Mouse (Mus musculus): Measurements from ENCODE around the gene Clstn1.
A peak's percentile ranks its signal among the peaks of the same experiment; 100 is the strongest.

The Clstn1 gene

DNA sequence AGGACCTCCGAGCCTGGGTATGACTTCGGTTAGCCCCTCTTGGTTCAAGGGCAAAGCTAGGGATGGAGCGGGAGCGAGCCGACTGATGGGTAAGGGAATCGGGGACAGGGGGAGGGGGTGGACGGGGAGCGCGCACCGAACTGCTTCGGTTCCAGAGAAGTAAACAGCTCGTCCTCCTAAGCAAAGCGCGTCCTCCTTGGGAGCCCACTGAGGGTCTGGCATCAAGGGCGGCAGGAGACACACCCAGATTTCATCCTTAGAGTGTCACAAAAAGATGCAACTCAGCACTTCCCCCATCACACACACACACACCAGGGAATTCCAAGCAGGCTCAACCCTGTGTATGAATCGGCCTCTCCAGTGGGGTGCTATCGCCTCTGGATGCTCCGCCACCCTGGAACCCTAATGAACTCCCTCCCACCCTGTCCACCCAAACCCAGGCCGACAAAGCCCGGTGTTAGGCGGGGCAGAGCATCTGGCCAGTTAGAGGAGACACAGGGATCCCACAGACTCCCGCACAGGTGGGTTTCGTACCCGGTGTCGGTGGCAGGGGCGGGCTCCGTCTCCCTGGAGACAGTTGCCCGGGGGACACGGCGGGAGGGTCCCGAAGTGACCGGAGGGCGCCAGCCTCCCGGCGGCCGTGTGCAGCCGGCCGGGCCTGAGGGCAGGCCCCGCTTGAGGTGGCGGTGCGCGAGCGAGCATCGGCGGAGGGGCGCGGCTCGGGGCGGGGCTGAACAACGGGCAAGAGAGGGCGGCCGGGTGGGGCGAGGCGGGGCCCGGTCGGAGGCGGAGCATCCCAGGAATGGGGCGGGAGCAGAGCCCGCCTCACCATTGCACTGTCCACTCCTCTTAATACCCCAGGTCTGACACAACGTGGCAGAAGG is 89.4 kb downstream of the Clstn1 start:
- DNase-seq (ENCODE audit: low spot score) = peak; percentile 82

DNA sequence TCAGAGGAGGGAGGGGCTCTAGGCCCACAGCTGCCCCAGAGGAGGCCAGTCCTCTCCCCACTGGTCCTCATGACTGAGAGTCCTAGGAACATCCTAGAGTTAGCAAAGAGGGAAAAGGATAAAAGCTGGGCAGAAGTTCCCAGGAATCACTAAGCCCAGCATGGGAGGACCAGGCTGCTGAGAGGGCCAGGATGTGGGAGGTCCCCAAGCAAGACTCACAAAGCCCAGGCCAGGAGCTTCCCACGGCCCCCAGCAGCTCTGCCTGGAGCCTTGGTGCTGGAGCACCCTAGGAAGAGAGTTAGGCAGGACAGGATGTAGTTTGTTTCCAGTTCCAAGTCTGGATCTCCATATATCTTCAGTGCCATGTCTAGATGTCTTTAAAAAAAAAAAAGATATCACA is 91.7 kb downstream of the Clstn1 start:
- no peak for DNase-seq (ENCODE audit: low spot score)

DNA sequence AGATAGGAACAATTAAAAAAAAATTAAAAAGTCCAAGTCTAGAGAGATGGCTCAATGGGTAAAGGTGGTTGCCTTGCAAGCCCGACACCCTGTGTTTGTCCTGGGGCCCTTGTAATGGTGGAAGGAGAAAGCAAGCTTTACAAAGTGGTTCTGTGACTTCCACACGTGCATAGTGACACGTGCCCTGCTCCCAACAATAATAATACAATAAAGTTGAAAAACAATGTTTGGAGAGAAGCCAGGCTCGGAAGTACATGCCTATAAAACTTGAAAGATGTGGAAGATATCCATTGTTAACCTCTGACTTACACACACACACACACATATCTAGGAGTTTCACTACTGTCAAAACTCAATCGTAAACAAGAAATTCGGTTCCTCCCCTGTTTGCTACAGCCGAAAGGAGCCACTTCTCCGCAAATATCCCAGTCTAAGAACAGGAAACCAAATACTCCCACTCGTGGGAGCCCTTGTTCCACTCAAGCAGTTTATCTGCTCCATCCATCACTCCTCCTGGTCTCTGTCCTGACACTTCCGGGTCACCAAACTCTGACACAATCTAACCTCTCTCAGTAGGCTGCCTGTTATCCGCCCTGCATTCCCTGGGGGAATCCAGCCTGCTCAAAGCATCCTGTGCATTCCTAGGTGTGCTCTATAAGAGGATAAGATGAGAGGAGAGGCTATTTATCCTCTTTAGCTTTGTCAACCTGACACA is 92.9 kb downstream of the Clstn1 start:
- no peak for DNase-seq (ENCODE audit: low spot score)

DNA sequence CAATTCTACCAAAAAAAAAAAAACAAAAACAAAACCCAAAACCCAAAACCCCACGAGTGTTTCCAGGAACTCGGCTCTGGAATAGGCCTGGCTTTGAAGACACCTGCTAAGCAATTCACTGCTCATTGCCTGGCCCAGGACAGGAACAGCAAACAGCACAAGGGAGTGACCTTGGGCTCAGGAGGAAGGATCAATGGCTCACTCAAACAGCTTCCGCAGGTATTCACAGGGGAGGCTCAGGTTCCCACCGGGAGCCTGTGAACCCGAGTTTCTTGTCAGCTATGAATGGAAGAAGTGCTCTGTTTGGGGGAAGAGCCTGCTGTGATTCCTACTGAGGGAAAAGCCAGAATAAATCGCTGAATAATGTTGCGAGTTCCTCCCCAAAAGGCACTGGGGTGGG is 97.6 kb downstream of the Clstn1 start:
- DNase-seq (ENCODE audit: low spot score) = no peak

DNA sequence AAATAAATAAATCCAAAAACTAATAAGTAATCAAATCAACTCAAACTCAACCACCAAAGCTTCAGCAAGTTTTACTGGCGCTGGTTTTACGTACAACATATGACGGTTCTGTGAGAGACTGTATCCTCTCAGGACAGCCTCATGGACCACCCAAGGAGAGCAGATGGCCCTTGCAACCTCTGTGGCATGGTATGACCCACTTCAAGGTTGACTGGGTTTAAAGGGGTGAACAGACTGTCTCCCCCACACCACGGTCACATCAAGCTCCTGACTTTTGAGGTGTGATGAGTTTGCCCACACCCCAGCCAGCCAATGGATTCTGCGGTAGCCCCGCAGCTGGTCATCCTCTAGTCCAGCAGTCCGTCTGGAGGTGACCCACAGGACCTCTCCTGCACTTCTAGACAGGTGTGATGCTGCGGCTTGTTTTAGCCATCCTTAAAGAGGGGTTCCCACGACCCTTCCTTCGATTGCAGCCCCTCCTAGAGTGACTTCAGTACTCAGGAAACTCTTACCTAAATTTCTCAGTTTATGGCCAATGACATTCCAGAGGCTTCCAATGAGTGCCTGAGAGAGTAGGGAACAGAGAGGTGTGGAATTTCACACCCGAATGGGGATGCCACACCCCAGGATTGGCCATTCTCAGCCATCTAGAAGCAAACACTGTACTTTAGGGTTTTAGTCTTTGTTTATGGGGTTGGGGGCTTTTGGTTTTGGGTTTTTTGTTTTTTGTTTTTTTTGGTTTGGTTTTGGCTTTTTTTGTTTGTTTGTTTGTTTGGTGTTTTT is 98.8 kb downstream of the Clstn1 start:
- DNase-seq (ENCODE audit: low spot score) = no peak

DNA sequence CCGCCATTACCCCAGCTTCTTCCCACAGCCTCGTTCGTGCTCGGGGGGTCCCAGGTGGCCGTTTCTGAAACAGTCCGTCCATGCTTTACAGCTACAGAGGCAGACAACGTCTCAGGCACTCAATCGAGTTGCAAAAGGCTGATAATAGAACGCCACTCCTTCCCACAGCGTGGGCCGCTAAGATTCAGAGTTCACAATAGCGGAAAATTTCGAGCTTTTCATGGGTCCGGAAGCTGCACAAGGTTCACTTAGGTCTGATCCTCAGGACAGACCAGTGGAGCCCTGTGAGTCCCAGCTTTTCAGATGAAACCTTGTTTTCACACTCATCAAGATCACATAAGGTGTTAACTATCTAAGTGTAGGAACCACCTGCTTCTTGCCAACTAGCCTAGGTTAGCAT is 102.6 kb downstream of the Clstn1 start:
- DNase-seq (ENCODE audit: low spot score) = no peak

DNA sequence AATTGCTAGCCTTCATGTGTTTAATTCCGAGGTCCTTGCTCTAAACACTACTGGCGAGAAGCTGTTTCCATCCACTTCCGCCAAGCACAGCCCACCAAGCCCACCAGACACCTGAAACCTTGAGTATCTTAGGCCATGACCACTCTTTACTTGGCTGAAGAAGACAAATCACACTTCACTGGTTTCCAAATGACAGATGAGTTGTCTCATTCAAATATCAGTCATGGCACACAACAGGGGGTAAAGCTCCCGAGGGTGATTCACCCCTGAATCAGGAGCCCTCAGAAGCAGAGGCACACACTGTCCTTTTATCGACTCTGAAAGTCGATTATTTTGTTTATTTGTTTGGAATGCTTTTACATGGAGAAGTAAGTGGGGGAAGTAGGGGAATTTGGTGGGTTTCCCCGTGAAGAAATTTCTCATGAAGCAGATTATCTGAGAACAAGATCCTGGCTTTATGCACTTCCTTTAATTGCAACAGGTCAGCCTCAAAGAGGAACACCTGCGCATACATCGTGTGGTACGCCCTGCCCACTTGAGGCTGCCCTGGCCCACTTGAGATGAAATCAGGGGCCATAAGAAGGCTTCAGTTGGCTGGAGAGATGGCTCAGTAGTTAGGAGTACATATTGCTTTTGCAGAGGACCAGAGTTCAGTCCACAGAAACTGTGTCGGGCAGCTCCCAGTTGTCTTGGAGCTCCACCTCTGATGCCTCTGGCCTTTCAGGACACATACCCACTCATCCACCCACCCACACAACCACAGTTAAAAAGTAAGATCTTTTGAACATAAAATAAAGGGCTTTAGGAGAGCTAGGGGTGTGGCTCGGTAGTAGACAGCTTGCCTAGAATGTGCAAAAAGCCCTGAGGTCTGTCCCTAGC is 103.8 kb downstream of the Clstn1 start:
- DNase-seq (ENCODE audit: low spot score) = no peak

DNA sequence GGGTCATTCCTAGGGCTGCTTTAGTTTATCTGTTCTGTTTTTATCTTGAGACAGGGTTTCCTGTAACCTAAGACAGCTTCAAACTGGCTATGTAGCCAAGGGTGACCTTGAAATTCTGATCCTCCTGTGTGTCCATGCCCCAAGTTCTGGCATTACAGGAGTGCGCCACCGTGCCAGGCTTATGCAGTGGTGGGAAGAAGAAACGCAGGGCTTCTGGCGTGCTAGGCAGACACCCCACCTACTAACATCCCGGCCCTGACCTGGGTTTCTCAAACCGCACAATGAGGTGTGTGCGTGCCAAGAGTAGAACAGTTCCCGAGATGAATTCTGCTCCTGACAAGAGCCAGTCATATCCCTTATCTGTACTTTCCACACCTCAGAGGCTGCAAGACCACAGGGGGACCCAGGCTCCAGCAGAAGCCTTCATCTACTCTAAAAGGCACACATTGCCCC is 104.6 kb downstream of the Clstn1 start:
- DNase-seq (ENCODE audit: low spot score) = no peak

DNA sequence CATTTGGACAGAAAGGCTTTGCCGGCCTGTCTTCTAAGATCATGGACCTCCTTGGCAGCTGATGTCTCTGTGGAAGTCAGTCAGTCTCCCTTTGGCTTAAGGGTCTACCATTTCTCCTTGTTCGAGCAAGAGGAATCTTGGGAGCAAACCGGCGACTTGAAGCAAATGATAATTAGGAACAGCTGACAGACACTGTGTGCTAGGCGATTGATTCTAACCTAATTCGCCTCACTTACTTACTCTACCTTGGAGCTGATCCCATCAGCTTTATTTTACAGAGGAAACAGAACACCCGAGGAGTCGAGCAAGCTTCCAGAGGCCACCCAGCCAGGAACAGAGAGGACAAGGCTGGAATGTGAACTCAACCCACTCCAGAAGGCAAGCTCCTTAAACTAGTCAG is 105.1 kb downstream of the Clstn1 start:
- no peak for DNase-seq (ENCODE audit: low spot score)

DNA sequence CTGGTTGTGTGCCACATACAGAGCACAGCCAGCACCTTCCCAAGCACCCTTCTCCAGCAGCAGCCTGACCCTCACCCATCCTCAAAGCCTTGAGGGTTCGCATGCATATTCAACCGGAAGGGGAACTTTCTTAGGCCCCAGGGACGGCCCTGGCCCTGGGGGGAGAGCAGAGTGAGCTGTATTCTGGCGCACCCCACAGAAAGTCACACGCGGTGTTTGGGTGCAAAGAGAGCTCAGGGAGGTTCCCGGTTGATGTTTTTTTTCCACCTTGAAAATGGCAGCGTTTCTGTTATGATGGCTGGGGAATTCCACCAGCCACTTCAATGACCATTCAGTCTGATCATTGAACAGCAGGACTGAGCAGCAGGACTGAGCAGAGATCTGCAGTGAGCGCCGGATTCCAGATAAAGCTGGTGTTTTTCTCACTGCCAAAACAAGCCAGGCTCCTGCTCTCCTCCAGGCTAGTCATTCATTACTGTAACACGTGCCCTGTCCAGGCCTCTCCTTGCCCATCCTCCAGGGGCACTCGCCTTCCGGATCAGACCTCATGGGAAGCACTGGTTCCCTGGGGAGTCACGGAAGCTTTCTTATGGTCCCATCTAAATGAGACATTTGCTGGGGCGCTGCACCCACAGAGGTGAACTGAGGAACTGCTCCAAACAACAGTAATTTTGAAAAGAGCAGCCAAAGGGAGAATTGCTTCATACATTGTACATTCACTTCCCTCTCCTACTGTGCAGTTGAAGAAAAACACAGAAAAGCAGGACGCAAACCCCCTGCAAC is 110.1 kb downstream of the Clstn1 start:
- no peak for DNase-seq (ENCODE audit: low spot score)

DNA sequence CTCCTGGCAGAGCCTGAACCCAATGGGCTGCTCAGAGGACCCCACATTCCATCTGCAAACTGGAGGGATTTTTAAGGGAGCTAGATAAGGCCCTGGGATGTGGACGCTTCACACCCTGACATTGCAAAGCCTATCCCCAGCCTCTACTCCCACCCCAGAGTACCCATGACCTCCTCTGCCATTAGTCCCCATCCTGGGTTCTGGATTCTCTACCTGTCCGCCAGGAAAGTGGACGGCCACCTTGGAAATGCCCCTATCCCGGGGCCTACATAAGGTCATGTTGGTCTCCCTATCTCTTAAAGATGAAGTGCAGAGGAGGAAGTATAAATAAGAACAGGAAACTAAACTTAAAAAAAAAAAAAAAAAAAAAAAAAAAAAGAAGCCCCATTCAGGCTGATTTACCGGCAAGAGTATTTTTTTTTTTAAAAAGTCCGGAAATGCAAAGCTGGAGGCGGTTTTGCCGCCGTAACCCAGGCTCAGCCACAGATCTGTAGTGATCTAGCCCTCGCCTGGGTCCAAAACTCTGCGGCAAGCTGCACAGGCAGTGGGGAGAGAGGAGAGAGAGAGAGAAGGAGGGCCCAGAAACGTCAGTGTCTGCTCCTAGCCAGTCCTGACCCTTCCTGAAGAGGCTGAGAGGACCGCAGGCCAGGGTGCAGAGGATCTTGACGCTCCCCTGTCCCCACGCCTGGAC is 111.4 kb downstream of the Clstn1 start:
- peak; percentile 14 for DNase-seq (ENCODE audit: low spot score)

DNA sequence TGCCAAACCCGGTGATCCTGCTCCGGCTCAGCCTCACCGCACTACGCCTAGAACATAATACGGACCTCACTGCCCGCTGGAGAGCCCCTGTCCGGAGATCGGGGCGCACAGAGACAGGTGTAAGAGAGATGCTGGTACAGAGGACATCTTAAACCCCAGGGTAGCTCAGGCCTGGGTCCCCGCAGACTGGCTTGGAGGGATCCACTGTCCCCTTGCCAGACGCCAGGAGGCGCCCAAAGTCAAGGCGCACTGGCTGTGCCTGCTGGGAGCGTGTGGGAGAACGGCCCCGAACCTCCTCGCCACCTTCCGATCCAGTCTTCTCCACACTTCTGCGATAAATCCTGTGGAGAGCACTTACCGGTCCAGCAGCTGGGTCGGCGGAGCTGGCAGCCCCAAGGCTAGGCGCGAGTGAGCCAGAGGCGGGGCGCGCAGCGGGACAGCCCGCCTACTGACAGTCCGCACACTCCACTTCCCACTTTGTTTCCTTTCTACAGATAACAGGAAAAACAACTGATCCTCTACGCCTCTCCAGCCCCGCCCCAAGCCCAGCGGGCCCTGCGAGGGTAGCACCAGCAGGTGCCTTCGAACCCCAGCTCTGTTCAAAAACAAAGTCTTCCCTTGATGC is 112.0 kb downstream of the Clstn1 start:
- DNase-seq (ENCODE audit: low spot score) = peak; percentile 56
